Mouse (Mus musculus) small intestine, adult 2 months (tissue): ENCODE results near the gene Golga4.

ENCODE experiments used
- CTCF ChIP-seq: fragments of 200-500 bp; IDR thresholded peaks from 2 replicates; pipeline ENCODE4 v1.5.1; 2012; ENCODE audit warnings: low read depth, mild to moderate bottlenecking, control low read depth, inconsistent platforms, low read length, moderate library complexity, mixed read lengths; ENCODE audit not compliant: insufficient replicate concordance, insufficient read length; ENCODE audit errors: extremely low read depth
- POLR2A ChIP-seq: fragments of 200-500 bp; IDR thresholded peaks from 2 replicates; pipeline ENCODE4 v1.6.1; 2012; ENCODE audit warnings: low read depth, mild to moderate bottlenecking, control low read depth, inconsistent platforms, low read length, moderate library complexity

DNA sequence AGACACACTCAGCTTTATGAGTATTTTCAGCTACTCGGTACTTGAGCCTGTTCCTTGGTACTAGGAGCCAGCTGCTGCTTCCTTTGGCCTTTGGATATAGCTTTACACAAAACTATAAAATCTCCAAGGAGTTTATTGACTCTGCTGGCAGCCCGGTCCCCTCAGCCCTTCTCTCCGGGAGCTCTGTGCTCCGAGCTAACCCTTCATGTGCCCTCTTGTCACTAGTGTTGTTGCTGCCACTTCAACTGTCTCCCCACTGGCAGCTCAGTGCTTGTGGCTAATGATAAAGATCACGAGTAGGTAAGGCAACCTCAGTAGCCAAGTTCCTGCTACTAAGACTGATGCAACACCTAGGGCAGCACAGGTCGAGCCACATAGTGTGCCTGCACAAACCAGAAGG is 24.6 kb downstream of the Golga4 start:
- TF ChIP-seq POLR2A (no peak), CTCF (no peak)
